Mouse (Mus musculus): ENCODE results near the gene Tec.

The Tec gene

DNA sequence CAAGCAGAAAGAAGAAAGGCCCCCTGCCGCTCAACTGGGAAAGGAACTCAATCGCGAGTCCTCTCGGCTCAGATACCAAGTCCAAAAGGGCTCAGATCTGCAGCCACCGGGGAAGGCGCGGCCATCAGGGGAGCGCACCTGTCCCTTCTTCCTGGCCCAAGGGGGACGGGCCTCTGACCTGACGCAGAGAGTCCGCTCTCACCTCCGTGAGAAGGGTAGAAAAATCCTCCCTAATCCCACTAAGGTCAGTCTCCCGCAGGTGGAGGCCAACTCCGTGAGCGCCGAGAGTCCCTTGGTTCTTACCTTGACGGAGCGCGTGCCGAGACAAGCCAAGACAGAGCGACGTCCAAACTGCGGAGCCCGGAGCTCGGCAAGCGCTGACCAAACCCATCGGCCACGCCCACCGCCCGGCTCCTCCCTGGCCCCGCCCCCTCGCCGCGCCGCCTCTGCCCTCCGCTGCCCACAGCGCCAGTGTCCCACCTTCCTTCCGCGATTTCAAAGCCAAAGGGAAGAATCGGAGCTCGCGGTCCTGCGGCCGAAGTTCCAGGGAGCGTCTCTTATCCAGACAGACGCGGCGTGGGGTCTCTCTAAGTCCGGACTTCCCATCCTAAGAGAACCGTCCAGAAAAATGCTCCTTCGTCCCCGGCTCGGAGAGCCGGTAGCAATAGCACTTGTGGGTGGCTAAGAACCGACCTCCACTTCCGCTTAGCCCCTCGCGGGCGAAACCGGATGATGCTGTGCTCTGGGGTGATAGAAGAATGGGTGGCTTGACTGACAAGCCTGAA lies at the start of gene Tec:
TSS of gene Tec (minus strand) at position 393 of the 785 bp plus-strand sequence.
- DNase-seq (ENCODE audit: low read depth), result peak; percentile 94

DNA sequence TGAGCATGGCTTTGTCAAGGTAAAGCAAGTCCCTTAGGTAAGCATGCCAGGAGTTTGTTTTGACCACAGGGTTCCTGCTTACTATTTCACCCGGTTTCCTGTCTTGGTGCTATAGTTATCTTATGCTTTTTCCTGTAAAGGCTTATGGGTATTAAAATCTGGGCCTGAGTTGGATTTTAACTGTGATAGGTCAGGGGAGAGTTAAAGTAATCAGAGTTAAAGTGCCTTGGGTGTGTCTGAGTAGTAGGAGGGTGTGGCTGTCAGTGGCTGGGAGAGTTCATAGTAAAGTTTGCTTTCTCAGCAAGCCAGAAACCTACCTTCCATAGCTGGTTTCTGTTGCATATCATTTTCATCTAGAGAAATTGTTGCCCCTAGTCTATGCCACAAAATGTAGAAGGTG lies 48.6 kb upstream of the Tec start:
- peak; percentile 49 for DNase-seq (ENCODE audit: low read depth)

DNA sequence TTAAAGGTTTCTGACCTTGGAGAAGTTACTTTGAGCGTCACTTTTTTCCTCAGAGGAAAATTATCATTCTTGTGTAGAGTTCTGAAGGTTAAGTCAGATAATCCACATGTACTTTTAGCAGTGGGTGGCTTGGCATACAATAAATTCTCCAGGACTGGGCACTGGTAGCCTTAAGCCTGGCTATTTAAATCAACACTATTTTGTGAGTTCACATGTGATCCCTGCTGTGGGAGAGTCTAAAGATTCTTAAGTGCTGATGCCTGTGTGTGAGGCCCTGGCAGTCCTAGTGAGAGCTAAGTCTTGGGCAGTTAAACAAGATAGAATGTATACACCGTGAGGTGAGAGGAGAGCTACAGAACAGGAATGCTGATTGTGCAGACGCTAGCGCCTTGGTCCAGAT lies 47.8 kb upstream of the Tec start:
- no peak for DNase-seq (ENCODE audit: low read depth)

DNA sequence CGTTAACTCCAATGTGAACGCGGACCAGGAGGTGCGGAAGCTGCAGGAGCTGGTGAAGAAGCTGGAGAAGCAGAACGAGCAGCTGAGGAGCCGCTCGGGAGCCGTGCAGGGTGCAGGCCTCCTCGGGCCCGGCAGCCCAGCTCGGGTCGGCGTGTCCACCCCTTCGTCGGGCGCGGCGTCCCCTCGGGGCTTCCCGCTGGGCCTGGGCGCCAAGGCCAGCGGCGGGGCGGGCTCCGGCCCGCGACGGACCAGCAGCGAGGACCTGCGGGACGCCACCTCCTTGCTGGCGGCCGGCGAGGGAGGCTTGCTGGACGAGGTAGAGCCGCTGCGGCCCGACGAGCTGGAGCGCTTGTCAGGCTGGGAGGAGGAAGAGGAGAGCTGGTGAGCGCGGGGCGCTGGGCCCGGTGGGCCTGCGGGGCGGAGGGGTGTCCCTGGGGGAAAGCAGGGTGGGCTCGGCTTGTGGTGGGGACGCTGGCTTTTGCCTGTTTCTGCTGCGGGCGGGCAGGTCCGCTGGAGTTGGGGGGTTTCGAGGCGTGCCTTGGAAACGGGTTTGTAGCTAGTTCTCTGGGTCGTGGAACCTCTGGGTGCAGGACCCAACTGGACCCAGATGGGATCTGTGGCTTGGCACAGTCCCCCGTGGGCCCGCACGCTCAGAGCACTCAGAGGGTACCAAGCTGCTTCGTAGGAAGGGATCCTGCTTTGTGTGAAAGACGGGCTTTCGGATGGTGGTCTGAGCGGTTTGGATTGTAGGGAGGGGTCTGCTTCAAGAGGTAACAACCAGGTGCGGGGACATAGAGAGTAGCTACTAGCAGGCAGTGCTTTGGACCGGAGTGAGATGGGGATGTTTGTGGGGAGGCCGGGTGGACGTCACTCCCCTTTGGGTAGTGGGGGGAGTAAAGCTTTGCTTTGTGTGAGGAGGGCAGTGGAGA lies 46.6 kb upstream of the Tec start:
- DNase-seq (ENCODE audit: low read depth), result peak; percentile 38

DNA sequence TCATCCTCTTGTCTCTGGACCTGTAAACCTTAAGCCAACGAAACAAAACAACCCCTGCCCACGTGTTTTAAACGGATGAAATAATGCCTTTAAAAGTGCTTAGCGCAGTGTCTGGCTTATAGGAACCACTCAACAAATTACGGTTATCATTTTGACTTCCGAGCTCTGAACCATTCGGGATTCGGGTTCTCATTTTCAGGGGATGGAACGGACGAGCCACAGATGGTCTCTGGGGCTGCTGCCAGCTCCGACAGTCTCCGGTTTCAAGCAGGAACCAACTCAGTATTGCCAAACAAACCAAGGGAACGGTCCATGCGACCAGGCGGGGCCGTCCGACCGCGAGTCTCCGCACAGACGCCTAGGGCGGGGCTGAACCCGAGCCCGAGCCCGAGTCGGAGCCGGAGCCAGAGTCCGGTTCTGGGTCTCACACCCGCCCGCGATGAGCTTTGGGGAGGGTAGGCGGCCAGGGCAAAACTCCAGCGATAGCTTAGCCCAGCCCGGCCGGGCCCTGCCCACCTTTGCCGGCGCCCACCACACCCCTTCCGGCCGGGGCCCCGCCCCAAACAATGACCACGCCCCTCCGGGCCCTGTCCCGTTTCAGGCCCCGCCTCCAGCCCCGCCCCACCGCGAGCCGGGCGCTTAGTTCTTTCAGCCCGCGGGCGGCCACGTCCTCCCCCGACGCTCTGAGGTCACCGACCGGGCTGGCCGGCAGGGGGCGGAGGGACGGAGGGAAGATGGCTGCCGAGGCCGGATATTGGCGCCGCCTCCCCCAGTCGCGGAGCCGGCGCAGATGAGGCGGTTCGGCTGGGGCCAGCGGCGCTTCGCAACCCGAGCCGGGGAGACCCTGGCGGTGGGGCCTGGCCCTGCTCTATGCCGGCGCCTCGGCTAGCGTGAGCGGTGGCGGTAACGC lies 45.6 kb upstream of the Tec start, which contains the start of gene Slain2:
TSS of gene Slain2 (plus strand) at position 657 of the 910 bp plus-strand sequence.
- DNase-seq (ENCODE audit: low read depth), result peak; percentile 97

DNA sequence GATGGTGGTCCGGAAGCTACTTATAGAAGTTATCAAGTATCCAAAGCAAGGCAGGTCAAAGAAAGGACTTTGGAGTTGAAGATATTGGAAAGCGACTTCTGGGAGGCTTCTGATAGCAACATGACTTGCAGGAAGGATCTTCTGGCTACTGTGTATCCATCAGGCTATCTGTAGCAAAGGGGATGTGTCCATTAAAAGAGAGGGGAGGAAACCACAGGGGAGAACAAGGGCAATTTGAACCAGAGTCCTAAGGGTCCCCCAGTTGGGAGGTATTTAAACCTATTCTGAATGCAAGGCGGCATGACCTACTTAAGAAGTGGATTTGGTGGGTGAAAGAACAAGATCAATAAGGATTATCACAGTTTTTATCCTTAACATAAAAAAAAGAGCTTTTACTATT lies 43.0 kb upstream of the Tec start:
- DNase-seq (ENCODE audit: low read depth), result no peak

DNA sequence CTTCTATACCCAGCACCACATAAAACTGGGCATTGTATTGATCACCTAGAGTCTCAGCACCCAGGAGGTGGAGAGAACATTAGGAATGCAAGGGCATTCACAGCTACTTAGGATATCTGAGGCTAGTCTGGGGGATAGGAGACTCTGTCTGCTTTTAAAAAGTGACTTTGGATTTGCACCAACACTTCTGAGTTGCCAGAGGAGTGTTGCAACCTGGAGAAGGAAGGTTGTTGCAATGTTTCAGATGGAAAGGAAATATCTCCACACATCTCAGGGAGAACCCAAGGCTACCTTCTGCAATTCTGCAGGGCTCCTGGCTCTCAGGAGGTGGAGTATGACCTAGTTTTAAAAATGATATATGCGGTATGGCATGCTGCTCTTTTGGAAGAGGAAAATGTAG lies 42.1 kb upstream of the Tec start:
- DNase-seq (ENCODE audit: low read depth), result peak; percentile 43

DNA sequence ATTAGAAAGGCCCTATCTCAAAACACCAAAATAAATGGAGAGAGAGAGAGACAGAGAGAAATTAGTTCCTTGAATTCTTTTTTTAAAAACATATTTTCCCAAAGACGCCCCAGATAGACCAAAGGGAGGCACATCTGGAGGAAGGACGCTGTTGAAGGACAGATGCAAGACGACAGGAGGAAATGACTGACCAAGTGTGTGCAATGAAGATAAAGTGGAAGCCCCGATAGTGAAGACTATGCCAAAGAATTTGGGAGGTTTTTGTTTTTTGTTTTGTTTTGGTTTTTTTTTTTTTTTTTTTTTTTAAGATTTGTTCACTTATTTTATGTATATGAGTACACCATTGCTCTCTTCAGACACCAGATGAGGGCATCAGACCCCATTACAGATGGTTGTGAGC lies 41.1 kb upstream of the Tec start:
- peak; percentile 92 for DNase-seq (ENCODE audit: low read depth)

DNA sequence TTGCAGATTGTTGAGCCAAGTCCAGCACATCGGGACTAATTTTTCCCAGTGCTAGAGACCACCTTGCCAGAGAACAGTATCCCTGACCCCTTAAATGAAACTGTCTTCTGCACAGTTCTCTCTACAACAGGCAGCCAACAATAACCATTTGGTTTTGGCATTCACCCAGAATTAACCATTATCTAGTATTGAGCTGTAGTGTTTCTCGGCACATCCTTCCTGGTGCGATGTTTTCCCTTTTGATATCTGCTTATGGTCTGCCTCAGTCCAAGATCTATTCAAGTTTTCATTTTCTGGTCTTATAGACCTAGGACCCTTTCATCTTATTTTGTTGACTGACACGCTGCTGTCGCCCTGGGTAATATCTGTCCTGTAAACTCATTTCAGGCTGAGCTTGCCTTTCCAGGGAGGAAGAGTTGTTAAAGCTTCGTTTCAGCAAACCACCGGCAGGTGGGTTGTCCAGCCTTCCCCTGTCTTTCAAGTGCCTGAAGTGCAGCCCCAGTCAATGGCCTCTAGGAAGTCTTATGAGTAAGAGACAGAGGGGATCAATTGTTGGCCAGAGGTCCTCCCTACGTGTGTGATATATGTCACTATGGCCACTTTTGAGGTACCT lies 40.1 kb upstream of the Tec start:
- peak; percentile 81 for DNase-seq (ENCODE audit: low read depth)

DNA sequence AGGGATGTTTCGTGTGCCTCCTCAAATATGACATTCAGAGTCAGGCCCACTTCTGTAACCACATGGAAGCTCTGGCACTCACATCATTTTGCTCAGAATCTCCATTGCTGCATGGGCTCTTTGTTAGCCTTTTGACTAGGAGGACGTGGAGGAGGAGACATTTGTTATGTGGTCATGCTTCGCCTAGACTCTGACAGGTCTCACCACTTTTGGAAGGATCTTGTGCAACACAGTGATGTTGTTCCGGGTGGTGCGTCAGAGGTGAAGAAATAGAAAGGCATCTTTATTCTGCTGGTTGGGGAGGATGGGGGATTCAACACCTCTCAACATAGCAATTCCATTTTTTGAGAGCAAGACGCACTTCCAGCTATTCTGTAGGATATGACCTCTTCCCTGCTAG lies 39.1 kb upstream of the Tec start:
- DNase-seq (ENCODE audit: low read depth), result peak; percentile 90

DNA sequence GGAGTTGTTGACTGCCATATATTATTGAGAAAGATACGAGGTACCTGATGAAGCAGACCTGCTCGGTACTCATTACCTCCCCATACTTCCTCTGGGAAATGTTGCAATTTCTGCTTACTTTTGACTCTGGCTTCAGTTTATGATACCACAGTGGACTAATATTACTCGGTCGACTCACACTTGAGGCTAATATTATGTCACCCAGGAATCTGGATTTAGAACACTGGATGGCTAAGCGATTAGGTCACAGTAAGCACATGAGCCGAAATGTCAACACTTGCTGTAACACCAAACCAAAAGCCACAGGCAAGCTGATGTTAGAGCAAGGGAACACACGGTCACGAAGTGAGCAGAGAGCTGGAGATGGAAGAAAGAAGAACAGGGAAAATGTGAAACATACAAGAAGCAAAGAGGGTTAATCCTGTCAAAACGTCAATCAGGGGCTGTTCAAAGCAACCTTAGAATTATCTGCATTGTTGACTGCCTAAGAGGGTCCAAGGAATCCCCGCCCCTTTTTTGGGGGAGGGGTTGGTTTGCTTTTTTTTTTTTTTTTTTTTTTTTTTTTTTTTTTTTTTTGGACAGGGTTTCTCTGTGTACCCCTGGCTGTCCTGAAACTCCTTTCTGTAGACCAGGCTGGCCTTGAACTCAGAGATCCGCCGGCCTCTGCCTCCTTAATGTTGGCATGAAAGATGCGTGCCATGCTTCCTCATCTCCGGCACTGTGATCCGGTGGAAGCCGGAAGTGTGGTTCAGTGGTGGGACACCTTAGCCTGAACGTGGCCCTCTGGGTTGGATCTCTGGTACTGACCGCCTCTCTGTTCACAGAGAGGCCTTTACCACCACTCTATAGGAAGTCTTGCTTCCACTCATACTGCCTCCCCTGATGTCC lies 36.9 kb upstream of the Tec start:
- DNase-seq (ENCODE audit: low read depth), result peak; percentile 92

DNA sequence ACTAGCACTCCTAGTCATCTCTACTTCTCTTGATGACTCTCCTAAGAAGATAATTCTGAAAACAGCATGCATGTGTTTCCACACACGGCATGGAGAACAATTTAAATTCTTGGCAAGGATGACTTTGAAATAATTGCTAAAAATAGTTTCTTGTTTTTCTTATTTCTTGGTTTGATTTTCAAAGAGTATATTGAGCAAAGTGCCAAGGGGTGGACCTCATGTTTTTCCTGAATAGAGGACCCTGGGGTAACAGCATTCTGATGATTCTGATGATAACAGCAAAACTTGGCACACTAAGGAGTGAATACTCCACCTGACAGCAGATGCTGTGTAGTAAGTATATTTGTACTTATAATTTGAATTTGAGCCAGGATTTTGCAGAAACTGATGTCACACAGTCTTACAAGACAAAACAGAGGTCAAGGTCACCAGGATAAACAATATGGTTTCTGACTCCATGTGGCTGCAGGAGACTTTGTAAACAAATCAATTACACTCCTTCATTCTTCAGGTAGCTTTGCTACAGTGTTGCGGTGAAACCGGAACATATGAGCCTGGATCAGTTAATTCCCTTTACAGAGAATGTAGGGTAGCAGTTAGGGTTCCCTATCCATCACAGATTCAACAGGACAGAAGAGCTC lies 34.7 kb upstream of the Tec start:
- DNase-seq (ENCODE audit: low read depth), result no peak

DNA sequence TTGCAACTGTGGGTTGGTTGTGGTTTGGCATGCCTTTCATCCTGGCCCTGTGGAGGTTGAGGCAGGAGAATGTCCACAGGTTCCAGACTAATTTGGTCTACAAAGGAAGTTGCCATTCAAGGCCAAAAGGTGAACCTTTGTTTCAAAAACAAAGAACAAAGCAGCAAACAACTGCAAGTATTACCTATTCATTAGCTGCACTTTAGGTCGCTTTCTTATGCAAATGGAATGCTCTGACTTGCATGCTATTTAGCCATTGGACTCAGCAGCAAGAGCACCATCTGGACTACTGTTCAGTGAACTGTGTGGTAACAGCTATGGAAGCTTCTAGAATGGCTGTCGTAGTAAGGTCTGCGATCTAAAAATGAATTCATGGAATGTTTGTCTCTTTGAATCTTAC lies 34.0 kb upstream of the Tec start:
- DNase-seq (ENCODE audit: low read depth), result no peak

DNA sequence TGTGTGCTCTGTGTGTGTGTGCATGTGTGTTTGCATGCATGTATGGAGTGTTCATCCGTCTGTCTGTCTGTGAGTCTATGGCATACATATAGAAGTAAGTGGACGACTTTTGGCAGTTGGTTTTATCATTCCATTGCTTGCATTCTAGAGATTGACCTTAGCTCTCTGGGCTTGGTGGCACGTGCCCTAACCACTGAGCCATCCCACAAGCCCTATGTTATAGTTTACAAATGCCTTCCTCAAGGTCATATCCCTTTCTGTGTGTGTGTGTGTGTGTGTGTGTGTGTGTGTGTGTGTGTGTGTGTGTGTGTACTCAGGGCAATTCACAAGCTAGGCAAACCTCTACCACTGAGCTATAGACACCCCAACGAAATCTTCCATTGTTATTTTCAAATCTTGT lies 33.6 kb upstream of the Tec start:
- DNase-seq (ENCODE audit: low read depth), result no peak

DNA sequence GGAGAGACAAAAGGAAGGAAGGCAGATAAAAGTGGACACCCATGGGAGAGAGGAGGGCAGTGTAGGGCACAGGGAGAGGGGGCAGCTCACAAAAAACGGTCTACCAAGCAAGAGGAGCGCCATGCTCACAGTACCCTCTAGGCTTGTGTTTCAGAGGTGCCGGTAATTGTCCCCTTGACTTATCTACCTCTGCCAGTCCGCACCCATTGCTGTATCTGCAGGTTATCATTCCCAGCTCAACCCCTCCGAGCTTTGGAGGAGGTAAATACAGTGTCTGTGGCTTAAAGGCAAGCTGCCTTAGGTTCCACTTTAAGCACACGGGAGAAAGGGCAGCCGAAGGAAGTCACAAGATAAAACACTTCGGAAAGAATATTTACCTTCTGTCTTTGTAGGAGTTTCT lies 31.0 kb upstream of the Tec start:
- DNase-seq (ENCODE audit: low read depth), result no peak

DNA sequence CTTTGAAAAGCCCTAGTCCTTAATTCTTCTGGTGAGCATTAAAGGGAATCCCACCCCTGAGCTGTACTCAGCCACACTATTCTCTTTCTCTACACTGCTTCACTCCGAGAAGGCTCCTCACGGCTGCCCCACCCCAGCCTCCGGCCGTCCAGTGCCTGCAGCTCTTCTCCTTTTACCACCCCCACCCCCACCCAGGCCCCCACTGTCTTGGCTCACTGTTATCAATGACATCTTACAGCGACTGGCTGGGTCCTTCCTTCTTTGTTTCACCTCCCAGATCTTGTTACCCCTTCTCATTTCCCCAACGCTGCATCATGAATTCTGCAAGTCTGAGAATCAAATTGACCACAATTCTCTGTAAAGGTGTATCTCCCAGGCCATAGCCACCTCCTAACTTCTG lies 29.7 kb upstream of the Tec start:
- no peak for DNase-seq (ENCODE audit: low read depth)

DNA sequence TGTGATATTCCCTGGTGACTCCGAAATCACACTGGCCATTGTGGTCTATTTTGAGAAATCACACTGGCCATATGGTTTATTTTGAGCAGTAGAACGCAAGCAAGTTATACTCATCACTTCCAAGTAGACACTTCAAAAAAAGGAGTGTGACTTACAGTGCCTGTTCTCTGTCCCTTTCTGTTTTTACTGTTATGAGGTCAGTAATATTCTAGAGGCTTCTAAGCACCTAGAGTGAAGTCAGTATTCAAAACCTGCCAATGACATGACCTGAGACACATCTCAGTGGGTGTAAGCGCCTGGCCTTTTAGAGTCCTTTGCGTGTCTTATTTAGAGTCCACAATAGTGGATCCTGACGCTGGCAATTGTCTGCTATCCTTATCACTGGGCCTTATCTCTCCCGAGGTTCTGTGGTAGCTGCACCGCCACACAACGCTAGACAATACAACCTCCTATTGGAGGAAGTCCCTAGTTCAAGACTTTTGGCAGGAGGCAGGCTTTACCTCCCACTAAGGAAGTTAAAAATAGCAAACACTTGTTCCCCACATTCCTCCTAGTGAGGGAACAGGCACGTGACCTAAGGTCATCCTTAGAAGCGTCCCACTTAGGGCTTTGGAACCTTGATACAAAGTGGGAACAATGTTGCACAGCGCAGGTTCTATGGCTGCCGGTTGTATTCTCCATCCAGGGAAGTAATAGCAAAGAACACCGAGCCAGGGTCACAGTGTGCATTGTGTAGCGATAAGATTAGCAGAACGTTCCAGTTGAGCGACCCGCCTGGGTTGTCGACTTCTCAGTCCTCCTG lies 28.4 kb upstream of the Tec start:
- peak; percentile 34 for DNase-seq (ENCODE audit: low read depth)

DNA sequence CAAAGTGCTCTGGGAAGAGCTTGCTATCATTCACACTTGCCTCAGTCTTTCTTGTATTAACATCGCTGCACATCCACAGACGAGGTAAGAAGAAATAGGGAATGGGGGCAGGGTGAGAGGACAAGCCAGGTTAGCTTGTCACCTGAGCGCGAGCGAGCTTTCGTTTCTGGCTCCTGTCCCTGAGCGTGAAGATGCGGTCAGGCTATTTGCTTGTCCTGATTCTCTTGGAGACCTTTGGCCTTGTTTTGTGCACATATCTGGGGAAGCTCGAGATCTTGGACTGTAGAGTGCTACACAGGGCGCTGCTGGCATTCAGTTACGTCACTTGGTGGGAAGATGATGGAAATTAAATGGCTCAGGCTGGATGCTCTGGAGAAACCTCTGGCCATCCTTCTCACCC lies 27.0 kb upstream of the Tec start:
- no peak for DNase-seq (ENCODE audit: low read depth)

DNA sequence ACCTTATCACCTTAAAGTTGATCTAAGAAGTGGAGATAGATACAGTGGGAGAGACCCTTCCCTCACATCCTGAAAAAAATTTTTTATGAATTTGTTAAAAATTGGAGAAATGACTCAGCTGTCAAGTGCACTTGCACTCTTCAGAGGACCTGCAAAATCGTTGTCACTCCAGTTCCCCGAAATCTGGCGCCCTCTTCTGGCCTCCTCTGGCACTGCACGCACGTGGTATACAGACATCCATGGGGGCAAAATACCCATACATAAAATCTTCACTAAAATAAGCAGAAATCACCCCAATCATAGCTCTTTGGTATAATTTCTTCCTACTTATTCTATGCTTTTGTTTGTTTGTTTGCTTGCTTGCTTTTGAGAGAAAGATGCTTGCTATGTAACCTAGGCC lies 25.7 kb upstream of the Tec start:
- peak; percentile 69 for DNase-seq (ENCODE audit: low read depth)

Measured in 416B (cell line).